Mouse (Mus musculus) kidney, postnatal 4 days (tissue): ENCODE results near the gene Hsd17b2.

Experiments used
- DNase-seq, 2 experiments: peaks; one replicate each; pipeline ENCODE4 v3.0.0; 2021; ENCODE audit warnings: mixed read lengths in 2 of 2

Gene Hsd17b2

DNA sequence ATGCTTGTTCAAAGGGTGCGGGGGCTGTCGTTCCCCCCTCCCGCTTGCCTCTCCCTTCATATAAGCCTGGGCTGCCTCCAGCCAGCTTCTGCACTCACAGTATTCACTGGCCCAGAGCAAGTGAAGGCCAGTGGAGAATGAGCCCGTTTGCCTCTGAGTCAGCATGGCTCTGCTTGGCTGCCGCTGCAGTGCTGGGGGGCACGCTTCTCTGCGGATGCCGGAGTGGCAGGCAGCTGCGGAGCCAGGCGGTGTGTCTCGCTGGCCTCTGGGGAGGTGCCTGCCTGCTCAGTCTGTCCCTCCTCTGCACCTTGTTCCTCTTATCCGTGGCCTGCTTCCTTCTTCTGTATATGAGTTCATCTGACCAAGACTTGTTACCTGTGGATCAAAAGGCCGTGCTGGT lies at the start of gene Hsd17b2:
Gene Hsd17b2, plus strand, starts transcription at position 46 of the 400 bp plus-strand sequence.
- DNase-seq = peak; percentile 52 to 72

DNA sequence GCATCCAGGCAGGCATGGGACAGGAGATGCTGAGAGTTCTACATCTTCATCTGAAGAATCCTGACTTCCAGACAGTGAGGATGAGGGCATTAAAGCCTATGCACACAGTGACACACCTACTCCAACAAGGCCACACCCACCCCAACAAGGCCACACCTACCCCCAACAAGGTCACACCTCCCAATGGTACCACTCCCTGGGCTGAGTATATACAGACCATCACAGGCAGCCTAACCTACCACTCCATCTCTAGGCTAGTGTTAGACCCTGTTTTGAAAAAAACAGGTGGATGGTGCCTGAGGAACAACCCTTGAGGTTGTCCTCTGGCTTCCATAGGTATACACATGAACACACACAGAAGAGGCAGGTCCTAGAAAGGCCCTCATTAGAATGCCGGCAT lies 49.4 kb upstream of the Hsd17b2 start:
- DNase-seq = no peak

DNA sequence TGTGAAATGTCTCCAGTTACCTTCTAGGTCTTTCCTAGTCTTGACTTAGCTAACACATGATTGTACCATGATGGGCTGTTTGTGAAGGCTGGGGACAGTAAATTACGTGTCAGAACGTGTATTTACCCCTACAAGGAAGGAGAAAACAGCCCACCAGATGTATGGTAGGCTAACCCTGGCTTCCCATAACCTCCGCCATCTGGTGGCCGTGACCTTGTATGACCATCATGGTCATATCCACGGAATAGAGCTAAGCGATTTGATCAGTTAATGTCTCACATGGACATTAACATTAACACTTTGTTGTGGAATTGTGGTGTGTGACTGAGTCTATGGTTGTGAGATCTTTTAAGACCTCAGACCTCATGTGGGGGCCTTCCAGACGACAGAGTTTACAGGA lies 42.7 kb upstream of the Hsd17b2 start:
- peak; percentile 10 to 13 for DNase-seq

DNA sequence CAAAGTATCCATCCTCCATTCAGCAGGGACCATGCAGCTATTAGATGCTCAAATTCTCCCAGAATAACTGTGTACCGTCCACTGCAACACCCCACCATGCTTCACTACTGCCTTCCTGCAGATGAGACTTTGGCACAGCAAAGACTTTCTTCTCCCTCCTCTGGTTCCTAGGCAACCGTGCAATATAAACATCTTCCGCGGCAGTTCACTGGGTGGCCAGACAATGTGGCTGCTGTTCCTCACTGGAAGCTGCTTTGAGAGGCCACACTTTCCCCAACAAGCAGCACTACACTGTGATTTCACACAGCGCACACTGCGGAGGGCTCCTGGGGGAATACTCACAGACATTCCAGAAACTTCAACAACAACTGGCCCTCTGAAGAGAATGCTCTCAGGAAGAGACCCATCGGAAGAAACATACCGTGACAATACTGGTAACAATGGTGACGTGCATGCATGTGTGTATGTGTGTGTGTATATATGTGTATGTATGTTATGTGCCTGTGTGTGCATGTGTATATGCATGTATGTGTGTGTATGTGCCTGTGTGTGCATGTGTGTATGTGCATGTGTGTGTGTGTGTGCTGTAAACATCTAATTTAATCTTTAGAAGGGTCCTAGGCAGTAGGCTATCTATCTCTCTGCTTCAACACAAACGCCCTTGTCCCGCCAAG lies 41.2 kb upstream of the Hsd17b2 start:
- DNase-seq = peak; percentile 21 to 39

DNA sequence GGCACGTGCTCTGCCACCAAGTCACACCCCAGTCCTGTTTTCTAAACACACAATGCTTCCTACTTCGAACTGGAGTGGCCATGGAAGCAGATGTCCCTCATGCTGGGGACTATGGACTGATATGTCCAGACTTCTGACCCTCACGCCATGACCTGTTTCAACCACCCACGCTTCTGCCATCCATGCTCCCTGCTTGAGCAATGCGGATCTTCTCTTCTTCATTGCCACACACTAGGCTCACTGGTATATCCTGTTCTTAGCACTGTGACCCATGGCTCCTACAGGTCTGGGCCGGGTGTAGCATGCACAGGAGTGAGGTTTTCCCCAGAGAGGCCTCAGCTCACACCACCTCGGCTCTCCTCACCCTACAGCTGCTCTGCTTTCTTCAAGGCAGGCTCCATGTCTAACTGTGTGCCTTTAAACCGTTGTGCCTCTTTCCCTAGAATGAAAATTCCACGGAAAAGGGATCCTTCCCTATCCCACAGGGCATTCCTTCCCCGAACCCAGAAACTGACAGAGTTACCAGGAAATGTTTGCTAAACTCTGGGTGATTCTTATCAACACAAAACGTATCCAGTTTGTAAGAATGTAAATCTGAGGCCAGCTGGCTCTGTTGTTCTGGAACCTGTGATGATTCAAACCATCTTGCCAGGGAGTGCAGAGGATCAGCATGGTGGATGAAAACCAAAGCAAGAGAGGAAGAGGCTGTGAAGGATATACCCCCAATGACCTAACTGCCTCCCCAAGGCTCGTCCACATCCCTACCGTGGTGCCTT lies 34.2 kb upstream of the Hsd17b2 start:
- DNase-seq = no peak

DNA sequence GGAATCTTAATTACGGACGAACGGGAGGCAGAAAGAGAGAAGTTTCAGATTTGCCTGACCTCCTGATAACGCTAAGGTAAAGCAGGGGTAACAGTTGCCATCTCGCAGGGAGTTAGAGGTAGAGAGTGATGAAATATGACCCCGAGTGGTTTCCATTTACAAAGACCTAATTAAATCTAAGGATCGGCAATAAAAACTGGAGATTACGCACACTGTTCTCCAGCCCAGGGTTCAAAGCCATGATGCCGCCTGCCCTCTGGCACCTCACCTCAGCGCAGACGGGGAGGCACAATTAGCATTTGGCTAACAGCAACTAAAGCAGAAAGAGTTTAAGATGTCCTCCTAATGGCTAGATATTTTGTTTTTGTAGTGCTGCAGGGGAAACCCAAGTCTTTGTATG lies 31.2 kb upstream of the Hsd17b2 start:
- DNase-seq = peak; percentile 10 to 14

DNA sequence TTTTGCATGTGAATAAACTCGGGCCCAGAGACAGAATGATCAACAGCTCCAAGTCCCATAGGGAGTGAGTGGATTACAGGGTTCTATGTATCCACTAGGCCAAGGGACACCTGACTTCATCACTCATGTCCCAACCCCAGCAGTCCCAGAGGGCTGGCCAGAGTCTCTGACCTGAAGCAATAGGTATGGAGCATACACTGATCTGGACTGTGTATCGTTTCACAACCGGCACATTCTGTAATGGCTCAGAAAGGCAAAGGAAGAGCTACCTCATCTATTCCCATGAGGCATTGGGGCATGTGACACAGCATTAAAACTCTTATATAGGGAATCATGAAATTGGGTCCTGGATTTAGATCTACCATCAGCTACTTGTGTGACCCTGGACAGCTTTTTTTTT lies 29.1 kb upstream of the Hsd17b2 start:
- no peak for DNase-seq

DNA sequence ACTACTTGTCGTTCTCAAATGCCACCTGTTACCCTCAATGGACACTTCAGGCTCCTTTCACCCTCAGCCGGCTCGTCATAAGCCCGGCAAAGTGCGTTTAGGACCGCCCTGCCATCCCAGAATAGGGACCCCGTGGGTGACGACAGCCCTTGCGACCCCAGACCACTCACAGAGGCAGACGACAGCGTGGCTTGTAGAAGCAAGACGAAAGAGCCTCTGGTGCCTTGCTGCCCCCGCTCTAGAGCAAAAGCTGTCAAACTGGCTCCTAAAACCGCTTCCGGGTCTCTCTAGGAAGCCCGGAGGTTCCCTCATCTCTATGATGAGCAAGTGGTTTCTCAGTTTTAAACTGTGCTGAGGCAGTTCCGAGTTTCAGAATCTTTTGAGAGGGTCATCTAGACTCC lies 28.3 kb upstream of the Hsd17b2 start, which contains the start of gene Sdr42e1:
Gene Sdr42e1, minus strand, starts transcription at position 260 of the 401 bp plus-strand sequence.
- peak; percentile 65 to 73 for DNase-seq

DNA sequence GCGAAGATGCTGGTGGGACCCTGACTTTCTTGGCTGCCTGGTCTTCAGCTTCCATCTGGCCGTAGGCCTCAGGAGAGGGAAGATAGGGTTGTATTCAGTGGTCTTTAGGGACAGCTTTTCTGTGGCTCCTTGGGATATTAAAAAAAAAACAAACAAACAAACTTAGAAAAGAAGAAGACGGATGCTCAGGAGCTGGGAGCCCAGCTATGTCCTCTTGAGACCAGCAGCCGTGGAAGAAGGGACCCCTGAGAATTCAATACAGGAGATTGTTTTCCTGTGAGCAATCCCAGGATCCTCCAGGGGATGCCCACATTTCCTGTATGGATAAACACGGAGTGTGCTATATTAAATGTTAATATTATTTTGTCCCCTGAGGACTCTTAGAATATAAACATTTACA lies 26.5 kb upstream of the Hsd17b2 start:
- DNase-seq = no peak

DNA sequence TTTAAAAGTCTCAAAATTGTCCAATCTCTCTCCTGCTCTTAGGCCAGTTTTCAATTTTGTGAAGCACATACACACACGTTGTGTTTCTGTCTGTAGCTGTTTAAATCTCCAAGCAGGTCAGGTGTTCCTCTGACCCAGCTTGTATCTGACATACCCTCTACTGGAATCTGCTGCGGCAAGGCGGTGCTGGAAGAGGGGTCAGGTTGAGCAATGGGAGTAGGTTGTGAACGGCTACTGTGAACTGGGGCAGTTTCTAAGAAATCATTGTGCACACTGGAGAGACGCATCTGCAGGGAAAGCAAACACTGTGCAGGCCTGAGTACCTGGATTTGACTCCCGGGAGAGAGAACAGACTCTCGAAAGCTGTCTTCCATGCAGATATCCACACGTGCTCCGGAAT lies 25.2 kb upstream of the Hsd17b2 start:
- no peak for DNase-seq

DNA sequence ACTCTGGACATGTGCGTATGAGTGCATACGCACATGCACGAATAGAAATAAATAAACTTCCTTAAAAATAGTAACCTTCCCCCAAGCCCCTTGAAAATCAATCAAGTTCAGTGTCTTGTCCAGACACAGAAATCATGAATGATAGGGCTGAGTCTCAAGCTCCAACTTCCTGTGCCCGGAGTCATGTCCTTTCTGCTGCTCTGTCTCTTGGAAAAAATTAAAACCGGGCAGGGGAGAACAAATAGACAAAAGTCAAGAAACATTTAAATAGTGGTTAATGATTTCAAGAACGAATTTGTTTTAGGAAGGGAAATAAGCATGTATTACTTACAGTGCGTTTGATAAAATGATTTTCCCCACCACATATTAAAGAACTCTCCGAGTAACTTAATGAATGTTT lies 24.7 kb upstream of the Hsd17b2 start:
- DNase-seq = no peak

DNA sequence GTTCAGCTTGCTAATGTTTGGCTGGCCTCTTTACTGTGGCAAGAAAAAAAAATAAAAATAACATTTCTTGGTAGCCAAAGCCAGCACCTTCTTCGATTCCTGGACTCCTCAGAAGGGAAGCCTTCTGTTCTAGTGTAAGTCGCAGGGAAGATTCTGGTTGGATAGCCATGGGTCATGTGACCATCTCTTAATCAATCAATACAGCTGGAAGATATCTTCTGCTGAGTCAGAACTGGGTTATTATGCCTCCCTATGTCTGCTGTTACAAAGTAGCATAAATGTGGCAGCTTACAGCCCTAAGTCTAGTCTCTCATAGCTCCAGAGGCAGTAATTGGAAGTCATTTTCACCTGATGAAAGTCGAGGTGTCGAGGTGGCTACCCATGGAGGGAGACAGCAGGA lies 23.1 kb upstream of the Hsd17b2 start:
- DNase-seq = no peak

DNA sequence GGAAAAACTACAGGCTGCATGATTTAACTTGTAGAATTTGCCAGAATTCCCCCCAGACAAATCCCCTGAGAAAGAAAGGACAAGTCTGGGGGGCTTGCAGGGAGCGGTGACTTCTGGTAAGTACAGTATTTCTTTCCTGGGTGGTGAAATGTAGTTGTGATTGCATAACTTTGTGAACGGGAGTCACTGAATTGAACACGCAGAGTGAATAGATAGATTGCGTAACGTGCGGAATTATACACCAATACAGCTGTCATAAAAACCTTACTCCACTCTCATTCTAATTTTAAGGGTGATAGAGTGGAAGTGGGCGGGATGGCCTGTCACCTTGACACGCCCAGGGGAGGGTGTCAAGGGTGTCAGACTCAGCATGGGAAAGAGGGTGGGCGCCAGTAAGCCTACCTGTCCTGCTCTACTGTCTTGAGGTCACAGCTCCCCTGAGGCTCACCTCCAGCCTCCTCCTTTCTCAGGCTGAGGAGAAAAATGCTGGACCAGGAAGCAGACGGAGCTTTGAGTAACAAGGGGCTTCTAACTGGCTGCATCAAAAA lies 17.7 kb upstream of the Hsd17b2 start:
- DNase-seq = no peak

DNA sequence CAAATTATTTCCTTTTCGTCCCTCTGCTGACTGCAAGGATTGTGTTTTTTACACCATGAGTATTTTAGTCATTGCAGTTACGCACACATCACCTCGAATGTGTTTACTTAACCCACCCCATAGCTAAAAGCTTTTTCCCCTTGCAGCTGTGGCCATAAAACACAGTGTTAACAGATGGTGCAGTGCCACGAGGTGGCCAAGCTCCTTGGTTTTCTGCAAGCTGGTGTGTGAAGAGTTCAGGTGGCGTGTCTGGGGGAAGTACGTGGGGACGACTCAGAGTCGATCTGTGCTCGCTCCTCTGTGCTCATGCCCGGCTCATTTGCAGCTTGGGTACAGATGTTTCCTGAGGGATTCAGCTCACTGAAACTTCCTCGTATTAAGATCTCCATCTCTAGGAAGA lies 17.2 kb upstream of the Hsd17b2 start:
- DNase-seq = no peak

DNA sequence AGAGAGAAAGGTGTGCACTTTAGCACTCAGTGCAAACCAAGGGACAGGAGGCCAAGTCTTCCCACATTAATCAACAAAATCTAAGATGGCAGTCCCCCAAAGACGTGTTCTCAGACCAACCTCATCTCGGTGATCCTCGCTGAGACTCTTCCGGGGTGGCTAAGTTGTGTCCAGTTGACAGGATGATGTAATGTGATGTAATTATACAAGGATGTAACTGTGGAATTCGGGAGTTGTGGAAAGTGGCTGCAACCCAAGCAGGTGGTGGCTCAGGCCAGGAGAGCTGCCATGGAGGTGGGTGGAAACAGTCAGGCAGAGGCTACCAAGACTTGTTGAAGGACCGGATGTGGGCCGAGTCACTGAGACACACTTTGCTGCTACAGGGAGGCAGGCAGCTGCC lies 13.8 kb upstream of the Hsd17b2 start:
- no peak for DNase-seq

DNA sequence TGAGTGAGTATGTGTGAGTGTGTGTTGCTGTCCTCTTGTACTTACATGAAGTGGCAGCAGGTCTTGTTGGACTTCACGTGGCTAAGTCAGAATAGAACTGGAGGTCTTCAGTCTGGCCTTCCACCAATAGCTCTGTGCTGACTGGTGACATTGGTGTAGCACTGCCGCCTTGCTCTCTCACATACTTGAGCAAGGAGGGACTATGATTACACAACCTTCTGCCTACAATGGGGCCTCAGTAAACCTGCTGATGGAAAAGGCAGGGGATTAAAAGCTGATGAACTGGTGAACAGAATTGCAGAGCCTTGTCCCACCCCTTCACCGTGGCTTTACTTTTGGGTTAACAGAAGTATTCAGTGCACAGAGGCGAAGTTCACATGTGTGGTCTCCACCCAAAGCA lies 9.6 kb upstream of the Hsd17b2 start:
- no peak for DNase-seq

DNA sequence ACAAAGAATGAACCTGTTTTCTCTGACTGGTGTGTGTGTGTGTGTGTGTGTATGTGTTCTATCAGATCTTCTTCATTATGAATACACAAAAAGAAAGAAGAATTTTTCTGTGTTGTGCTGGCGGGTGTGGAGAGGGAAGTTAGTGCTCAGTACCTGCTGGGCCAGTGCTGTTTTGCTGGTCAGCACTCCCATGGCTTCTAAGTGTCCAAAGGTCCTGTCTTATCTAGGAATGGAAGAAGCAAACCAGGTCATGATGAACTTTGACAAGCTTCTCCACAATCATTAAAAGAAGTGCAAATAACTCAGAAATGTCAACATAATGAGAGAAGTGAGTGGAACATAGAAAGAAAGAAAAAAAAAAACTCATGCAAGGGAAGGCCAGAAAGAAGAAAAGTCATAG lies 6.1 kb upstream of the Hsd17b2 start:
- DNase-seq = no peak

DNA sequence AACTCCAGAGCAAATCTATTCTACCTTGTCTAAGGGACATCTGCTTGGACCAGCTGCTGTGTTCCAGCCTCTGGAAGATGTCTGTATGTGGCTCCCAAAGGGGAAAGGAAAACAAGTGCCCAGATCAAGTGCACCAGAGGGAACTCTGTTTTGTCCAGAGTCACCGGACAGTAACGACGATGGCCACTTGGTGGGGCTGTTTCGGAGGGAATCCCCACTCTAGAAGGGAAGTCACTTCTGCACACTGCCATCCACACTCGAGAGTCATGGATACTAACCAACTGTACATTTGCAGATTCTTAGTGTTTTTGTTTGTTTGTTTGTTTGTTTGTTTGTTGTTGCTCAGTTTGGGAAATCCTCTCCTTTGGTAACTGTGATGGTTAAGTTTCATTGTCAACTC lies 4.5 kb upstream of the Hsd17b2 start:
- DNase-seq = peak; percentile 72 to 76

DNA sequence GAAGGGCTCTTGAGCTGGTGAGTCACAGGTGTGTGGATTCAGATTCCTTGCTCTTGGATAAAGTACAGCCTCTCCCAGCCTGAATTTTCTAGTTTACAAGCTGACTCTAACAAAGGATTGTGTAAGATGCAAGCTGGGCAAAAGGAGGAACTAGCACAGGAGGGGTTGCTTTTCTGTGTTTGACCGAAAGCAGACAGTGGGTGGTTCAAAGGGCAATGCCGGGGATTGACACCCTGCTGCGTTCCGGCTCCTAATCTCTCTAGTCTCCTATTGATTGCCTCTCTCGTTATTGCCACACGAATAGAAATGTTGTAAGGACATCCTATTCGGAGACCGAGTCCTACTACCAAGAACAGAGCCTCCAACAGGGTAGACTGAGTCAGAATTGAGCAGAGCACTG lies 1.0 kb upstream of the Hsd17b2 start:
- DNase-seq = no peak

DNA sequence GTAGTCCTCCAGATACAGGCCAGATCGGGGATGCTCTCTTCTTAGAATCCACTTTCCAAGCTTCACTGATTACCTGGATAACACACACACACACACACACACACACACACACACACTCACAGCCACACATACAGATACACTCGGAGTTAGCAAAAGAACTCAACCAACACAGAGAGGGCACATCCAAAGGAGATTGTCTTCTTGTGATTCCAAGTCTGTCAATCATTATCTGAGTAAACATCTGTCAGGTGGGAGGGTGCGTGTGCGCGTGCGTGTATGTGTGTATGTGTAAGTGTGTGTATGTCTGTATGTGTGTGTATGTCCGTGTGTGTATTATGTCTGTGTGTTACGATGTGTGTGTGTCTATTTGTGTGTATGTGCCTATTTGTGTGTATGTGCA lies 458 bp upstream of the Hsd17b2 start:
- no peak for DNase-seq

DNA sequence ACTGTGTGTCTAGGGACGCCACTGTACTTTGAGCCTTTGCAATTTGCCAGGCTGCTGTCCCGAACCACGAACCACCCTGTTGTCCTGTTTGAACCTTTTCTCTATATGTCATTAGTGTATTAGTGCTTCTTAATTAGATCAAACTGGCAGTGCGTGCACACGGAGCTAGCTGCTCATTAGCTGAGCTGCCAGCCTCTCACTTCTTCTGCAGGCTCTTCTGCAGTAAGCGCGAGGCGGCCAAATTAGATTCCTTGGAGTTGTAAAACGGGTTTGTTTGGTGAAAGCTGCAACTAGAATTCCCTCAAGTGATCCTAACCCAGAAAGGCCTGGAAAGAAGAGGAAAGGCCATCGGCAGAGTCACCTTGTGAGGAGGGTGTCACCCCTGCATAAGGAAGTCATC lies 997 bp downstream of the Hsd17b2 start:
- peak in 1 of 2 experiments; percentile 30 for DNase-seq

DNA sequence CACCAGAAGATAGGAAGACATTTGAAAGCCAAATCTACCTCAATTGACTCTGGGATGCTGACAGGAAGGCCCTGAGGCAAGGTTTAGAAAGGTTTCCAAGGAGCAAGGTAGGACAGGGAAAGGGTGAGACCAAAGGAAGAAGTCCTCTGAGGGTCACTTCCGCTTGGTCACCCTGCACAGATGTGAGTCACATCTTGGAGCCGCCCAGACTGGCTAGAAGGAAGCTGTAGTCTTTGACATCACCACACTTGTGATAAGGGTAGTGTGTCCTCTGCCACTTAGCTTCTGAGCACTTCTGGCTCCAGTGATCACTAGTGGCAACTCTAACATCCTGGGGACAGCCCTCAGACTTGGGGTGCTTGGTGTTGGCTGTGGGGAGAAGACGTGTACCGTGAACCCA lies 4.4 kb downstream of the Hsd17b2 start:
- DNase-seq = no peak

DNA sequence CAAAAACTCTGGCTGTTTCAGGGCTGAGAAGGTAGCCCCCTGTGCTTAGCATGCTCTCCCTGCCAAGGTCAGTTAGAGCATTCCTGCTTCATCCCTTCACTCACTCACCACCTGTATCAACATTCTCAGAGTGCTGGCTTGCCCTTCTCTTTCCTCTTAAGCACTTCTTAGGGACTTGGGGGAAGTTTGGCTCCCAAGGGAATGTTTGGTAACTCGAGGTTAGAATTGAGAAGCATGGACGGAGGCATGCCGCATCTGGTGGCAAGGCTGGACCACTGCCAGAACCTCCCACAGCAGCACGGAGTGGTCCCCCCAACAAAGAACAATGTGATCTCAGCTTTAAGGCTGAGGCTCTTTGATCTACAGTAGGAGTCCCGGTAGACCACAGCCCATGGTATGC lies 10.5 kb downstream of the Hsd17b2 start:
- no peak for DNase-seq

DNA sequence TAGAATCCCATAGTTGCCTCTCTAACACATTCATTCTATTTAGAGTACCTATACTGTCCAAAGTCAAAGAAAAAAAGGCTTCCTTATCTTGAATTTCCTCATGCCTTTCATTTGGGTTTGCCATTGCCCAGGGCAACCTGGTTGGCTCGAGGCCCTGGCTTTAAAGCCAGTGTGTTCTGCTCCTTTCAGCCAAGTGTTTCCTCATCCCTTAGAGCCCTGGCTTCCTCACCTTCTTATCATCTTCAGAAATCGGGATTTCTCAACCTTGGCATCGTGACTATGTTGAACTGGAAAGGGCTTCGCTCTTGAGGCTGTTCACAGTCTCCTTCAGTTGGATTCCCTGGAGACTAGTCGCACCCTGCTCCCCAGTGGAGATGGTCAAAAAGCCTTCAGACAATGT lies 12.9 kb downstream of the Hsd17b2 start:
- no peak for DNase-seq
